Mouse (Mus musculus) ES-Bruce4 (cell line): Measurements from ENCODE around the gene Eid2b. TPM values are rescaled to one million over a fixed set of nuclear protein-coding genes. Genes with fewer than 3 reads are reported as not detected.
"Not testable (repeated sequence)": the region's sequence is repeated elsewhere in the genome, so short reads cannot be mapped to it uniquely, and the experiment has no call there.

Experiments used
- H3K27ac ChIP-seq: 2 replicates; pipeline ENCODE4 v1.5.1; 2012; ENCODE audit warnings: low read length, inconsistent platforms; ENCODE audit not compliant: insufficient read depth
- H3K27me3 ChIP-seq: 2 replicates; pipeline ENCODE4 v1.6.1; 2012; ENCODE audit warnings: mild to moderate bottlenecking, low read length, inconsistent platforms; ENCODE audit not compliant: control insufficient read depth, poor library complexity, insufficient read depth, severe bottlenecking
- H3K36me3 ChIP-seq: 2 replicates; pipeline ENCODE4 v1.6.1; 2012; ENCODE audit warnings: inconsistent platforms, mild to moderate bottlenecking, low read length, moderate library complexity; ENCODE audit not compliant: control insufficient read depth, poor library complexity, insufficient read depth, severe bottlenecking
- H3K4me1 ChIP-seq: one replicate; pipeline ENCODE4 v1.8.1; 2011; ENCODE audit warnings: low read length; ENCODE audit not compliant: control insufficient read depth, insufficient read depth
- H3K4me3 ChIP-seq: 2 replicates; pipeline ENCODE4 v1.5.1; 2011; ENCODE audit warnings: low read depth, mild to moderate bottlenecking, low read length
- H3K9ac ChIP-seq: 2 replicates; pipeline ENCODE4 v1.6.1; 2012; ENCODE audit warnings: low read depth, mild to moderate bottlenecking, inconsistent platforms; ENCODE audit not compliant: poor library complexity, severe bottlenecking
- H3K9me3 ChIP-seq: replicated peaks from 2 replicates; pipeline ENCODE4 v1.6.1; 2012; ENCODE audit warnings: mild to moderate bottlenecking, low read length, inconsistent platforms; ENCODE audit not compliant: control insufficient read depth, poor library complexity, insufficient read depth, severe bottlenecking
- CTCF ChIP-seq: IDR thresholded peaks from one replicate; pipeline ENCODE4 v1.8.1; 2011; ENCODE audit warnings: low read depth, low read length
- EP300 ChIP-seq: IDR thresholded peaks from 2 replicates; pipeline ENCODE4 v1.6.1; 2011; ENCODE audit warnings: low read depth, low read length; ENCODE audit not compliant: insufficient read depth
- POLR2A ChIP-seq: IDR thresholded peaks from one replicate; pipeline ENCODE4 v1.8.1; 2011; ENCODE audit warnings: low read length; ENCODE audit not compliant: insufficient read depth
- polyA plus RNA-seq: library from polyadenylated mRNA; stranded (reverse); fragments of >200 nt; gene quantifications from 2 replicates; pipeline ENCODE4 v1.2.4, GENCODE M21; 2011; ENCODE audit warnings: low read depth; ENCODE audit not compliant: missing spikeins, insufficient read depth, insufficient read length

Eid2b gene
- 8.5 and 8.8 TPM in 2 replicates for polyA plus RNA-seq

- no peaks in the 10 kb centered on the region for H3K27me3 ChIP-seq
- no peak within 1 kb of the TSS; the same call in 1 of the 2 replicates for H3K27ac ChIP-seq
- no peaks in the 10 kb centered on the region for H3K36me3 ChIP-seq
- TF ChIP-seq EP300 = no peak
- no peak for TF ChIP-seq POLR2A
- TF ChIP-seq CTCF = peak; percentile 78
- H3K4me3 ChIP-seq = peak within 1 kb of the TSS; percentile 78
- peak within 1 kb of the TSS; percentile 80 for H3K9ac ChIP-seq
- no peaks in the 10 kb centered on the region for H3K4me1 ChIP-seq
- no peaks in the 10 kb centered on the region for H3K9me3 ChIP-seq
These were observed at the start of gene Eid2b for GRCm38 (mm10) chr7:28277615-28278278. TSS of gene Eid2b (plus strand) at chr7:28277739.

DNA sequence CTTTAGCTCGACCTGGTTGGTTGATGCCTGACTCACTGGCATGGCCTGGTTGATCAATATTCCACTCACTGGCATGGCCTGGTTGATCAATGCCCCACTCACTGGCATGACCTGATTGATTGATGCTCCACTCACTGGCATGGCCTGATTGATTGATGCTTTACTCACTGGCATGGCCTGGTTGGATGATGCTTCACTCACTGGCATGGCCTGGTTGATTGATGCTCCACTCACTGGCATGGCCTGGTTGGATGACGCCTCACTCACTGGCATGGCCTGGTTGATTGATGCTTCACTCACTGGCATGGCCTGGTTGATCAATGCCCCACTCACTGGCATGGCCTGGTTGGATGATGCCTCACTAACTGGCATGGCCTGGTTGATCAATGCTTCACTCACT, 33.6 kb upstream of the Eid2b start:
- not testable (repeated sequence) for H3K9ac ChIP-seq, H3K4me1 ChIP-seq, H3K4me3 ChIP-seq, H3K27me3 ChIP-seq, H3K27ac ChIP-seq, H3K36me3 ChIP-seq, H3K9me3 ChIP-seq

- no peak overlapping the region for H3K4me3 ChIP-seq
- H3K27ac ChIP-seq = no peak overlapping the region
- no peak overlapping the region for H3K9ac ChIP-seq
- no peaks in the 10 kb centered on the region for H3K36me3 ChIP-seq
- H3K27me3 ChIP-seq = no peaks in the 10 kb centered on the region
- no peaks in the 10 kb centered on the region for H3K4me1 ChIP-seq
- no peaks in the 10 kb centered on the region for H3K9me3 ChIP-seq
- peak; percentile 32 for TF ChIP-seq CTCF
- TF ChIP-seq EP300 = no peak
These were observed 28.6 kb upstream of the Eid2b start for GRCm38 (mm10) chr7:28248957-28249356.

GRCm38 (mm10) chr7:28251976-28252375, 25.6 kb upstream of the Eid2b start:
- Histone ChIP-seq H3K27me3 (no peaks in the 10 kb centered on the region), H3K9ac (no peak overlapping the region), H3K36me3 (no peaks in the 10 kb centered on the region), H3K4me3 (no peak overlapping the region), H3K9me3 (no peaks in the 10 kb centered on the region), H3K27ac (no peak overlapping the region), H3K4me1 (no peaks in the 10 kb centered on the region)
- TF ChIP-seq EP300 (no peak), POLR2A (no peak), CTCF (no peak)

- H3K36me3 ChIP-seq = no peaks in the 10 kb centered on the region
- no peaks in the 10 kb centered on the region for H3K4me1 ChIP-seq
- no peaks in the 10 kb centered on the region for H3K27me3 ChIP-seq
- H3K4me3 ChIP-seq = no peak overlapping the region
- H3K9me3 ChIP-seq = no peaks in the 10 kb centered on the region
- no peak overlapping the region for H3K9ac ChIP-seq
- H3K27ac ChIP-seq = no peak overlapping the region
- no peak for TF ChIP-seq EP300
These were observed 22.9 kb upstream of the Eid2b start for GRCm38 (mm10) chr7:28254591-28254990.

- TF ChIP-seq CTCF = peak; percentile 57
- TF ChIP-seq POLR2A = no peak
- TF ChIP-seq EP300 = no peak
- no peaks in the 10 kb centered on the region for H3K27me3 ChIP-seq
- no peak overlapping the region for H3K4me3 ChIP-seq
- H3K9ac ChIP-seq = no peak overlapping the region
- H3K36me3 ChIP-seq = no peaks in the 10 kb centered on the region
- no peak overlapping the region for H3K27ac ChIP-seq
- H3K4me1 ChIP-seq = no peaks in the 10 kb centered on the region
- H3K9me3 ChIP-seq = no peaks in the 10 kb centered on the region
These were observed 22.1 kb upstream of the Eid2b start for GRCm38 (mm10) chr7:28255476-28255875.
